Mouse (Mus musculus) frontal cortex, postnatal 14 days (tissue): ENCODE data around the gene Dlgap1.

Experiments
- DNase-seq, 2 experiments: peaks; one replicate each; pipeline ENCODE4 v3.0.0; 2022; ENCODE audit warnings: low spot score in 2 of 2

The Dlgap1 gene

GRCm38 (mm10) chr17:70341920-70342319 lies 373.0 kb downstream of the Dlgap1 start:
- peak in 1 of 2 experiments; percentile 41 for DNase-seq

GRCm38 (mm10) chr17:70347403-70347802 lies 378.5 kb downstream of the Dlgap1 start:
- DNase-seq, result no peak

DNA sequence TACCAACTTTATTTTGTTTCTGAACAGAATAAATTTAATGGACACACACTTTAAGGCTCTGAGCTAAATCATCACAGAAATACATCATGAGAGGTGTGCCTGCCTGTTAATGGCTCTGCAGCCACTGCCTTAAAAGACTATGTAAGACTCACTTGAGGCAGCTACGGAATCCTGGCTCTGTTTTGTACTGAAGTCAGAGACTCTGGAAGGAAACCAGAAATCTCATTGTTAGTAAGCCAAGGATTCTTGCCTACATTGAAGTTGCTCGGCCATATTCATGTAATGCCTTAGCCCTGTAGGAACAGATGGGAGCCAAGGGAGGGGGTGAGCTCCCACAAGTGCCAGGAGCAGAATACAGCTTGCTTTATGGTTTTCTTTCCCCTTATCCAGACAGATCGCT lies 394.7 kb downstream of the Dlgap1 start:
- DNase-seq, result peak; percentile 36 to 39

DNA sequence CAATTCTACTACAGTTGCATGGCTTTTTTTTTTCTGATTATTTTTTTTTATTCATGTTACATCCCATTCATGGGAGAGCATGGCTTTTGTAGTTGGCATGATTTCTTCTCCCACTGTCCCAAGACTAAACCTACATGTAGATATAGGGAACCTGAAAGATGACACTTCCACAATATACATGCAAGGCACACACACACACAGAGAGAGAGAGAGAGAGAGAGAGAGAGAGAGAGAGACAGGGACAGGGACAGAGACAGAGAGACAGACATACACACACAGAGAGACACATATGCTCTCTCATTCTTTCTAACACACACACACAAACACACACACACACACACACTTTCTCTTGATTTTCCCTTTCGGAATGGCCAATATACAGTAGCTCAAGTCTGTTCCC lies 395.1 kb downstream of the Dlgap1 start:
- DNase-seq, result no peak

GRCm38 (mm10) chr17:70369124-70369523 lies 400.3 kb downstream of the Dlgap1 start:
- DNase-seq, result no peak

- DNase-seq, result no peak
These were observed 408.1 kb downstream of the Dlgap1 start for GRCm38 (mm10) chr17:70377020-70377419.

GRCm38 (mm10) chr17:70388447-70388846 lies 419.6 kb downstream of the Dlgap1 start:
- no peak for DNase-seq

GRCm38 (mm10) chr17:70397220-70397619 lies 428.3 kb downstream of the Dlgap1 start:
- DNase-seq, result no peak

- no peak for DNase-seq
These were observed 428.8 kb downstream of the Dlgap1 start for GRCm38 (mm10) chr17:70397708-70398107.

- DNase-seq, result no peak
These were observed 433.0 kb downstream of the Dlgap1 start for GRCm38 (mm10) chr17:70401909-70402308.

DNA sequence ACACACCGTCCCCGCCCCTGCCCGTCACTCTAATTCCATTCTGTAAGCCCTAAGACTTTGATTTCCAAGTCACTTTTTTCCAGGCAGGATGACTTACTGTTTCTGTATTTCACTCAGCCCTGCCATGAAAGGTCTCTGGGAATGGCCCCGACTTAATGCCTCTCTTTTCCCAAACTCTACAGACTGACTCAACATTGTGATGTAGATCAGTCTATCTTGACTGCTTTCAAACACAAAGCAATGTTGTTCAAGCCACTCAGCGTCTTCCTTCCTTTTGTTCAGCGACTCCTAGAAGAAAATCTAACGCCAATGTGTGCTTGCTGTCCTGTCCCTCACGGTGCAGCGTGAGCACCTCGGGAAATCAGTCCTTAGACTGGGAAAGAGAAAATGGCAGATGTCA lies 434.9 kb downstream of the Dlgap1 start:
- DNase-seq, result no peak

DNA sequence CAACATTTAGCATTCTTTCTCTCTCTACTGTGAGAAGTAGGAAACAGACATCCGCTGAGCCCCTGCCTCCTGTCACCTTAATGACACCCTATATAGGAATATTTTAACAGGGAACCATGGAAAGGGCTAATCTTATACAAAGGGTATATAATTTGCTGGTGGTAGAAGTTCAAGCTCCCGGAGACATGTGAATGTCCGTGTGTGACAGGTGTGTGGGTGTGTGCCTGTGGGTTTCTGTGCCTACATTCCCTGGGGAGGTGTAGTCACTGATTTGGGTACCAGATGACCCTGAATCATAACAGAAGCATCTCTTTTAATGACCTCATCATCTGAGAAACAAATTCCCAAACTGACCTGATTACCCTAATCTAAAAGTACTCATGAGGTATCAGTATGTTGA lies 445.3 kb downstream of the Dlgap1 start:
- no peak for DNase-seq

DNA sequence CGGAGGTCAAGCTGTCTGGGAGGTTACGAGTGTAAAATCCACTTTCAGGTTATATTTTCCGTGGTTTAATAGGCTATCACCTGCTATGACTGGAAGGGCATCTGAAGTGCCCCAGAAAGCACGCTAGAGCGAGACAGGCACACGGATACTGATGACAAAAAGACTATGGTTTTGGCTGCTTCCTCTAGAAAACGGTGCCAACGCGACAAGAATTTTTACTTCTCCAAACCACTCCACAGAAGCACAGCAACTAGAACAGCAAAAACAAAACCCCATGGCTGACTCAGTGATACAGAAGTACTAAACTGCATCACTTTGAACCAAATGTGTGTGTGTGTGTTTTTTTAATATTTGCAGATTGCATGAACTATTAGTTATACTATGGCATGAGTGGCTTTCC lies 459.0 kb downstream of the Dlgap1 start:
- DNase-seq, result no peak

DNA sequence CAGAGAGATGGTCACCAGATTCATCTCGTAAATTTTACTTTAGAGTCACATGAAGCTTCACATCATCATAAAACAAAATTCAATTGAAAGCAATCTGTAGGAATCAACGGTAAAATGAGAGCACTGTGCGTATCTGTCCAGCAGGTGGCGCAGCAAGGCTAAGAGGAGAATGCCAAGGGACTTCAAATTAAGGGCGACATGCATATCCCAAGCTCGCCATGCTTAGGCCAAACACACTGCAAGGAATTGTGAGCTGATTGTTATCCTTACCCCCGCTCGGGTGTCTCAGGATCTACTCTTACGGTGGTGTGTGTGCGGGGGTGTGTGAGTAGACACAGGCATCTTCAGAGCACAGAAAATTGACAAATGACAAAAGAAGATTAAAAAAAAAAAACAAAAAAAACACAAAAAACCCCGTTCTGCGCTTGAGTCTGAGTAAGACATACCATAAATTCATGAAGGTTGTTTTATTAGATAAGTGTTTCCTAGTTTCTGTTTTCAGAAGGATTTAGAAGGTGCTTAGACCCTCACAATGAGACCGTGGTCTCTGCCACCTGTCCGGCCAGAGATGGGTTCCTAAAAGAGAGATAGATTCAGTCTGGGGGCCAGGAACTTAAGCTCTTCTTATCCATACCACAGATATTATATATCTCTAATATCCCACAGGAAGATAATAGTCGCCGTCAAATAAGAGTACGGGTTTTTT lies 461.0 kb downstream of the Dlgap1 start:
- peak; percentile 69 to 82 for DNase-seq

- peak in 1 of 2 experiments; percentile 65 for DNase-seq
These were observed 461.5 kb downstream of the Dlgap1 start for GRCm38 (mm10) chr17:70430452-70430787.

DNA sequence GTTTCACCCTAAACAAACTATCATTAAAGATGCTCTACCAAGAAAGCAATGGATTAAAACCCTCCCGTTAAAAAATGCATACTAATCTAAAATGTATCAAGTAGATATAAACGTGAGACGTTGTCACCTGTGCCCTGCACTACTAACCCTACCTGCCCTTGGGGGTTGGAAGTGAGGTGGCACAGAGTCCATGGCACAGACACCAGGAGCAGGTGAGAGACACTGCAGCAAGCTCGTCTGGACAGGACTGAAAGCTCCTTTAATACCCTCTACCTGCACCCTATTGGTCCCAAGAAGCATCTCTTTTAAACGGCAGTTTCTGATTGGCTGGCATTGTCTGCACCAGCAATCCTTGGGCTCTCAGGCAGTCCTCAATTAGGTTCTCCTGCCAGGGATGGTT lies 464.0 kb downstream of the Dlgap1 start:
- no peak for DNase-seq

DNA sequence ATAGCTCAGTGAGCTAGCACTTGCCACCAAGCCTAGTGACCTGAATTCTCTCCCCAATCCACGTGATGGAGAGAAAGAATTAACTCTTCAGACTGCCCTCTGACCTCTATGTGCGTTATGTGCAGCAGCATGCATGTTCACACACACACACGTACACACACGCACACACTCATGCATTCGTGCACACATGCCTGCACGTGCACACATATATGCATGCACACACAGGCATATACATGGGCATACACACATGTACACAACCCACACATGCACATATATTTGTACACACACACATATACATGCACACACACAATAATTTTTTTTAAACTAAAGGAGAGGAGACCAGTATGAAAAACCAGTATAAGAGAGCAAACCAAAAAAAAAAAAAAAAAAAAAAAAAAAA lies 465.7 kb downstream of the Dlgap1 start:
- DNase-seq, result no peak

DNA sequence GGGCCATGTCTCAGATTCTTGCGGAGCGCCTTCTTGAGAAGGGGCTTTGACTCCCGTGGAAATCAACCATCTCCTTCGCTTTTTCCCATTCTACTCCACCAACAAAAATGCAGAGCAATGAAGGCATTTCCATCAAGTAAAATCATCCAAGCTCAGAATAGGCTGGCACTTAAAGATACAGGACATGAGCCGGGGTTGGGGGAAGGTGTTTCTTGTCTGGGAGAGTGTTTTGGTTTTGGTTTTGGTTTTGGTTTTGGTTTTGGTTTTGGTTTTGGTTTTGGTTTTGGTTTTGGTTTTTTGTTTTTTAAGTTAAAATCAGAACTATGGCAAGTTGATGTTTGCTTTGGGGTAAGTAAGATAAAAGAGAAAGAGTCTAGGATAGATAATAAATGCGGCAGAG lies 466.7 kb downstream of the Dlgap1 start:
- no peak for DNase-seq

GRCm38 (mm10) chr17:70437229-70437628 lies 468.4 kb downstream of the Dlgap1 start:
- DNase-seq, result no peak

- peak in 1 of 2 experiments; percentile 32 for DNase-seq
These were observed 474.1 kb downstream of the Dlgap1 start for GRCm38 (mm10) chr17:70442976-70443375.

GRCm38 (mm10) chr17:70446451-70446850 lies 477.6 kb downstream of the Dlgap1 start:
- peak in 1 of 2 experiments; percentile 43 for DNase-seq

DNA sequence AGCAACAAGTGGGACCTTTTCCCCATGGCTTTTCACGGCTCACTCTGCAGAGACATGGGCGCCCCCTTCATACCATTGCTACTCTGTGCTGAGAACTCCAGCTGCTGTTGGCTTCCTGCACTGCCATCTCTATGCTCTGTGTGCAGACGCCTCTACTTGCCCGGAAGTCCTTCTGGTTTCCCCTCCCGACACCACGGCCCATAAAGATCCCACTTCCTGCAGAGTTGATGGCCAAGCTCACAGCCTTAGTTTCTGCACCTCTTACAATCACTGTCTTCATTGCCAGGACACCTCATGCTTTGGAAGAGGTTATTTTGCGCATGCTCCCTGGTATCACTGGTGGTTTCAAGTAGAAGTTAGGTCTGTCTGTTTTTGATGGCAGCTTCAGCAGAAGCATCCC lies 486.2 kb downstream of the Dlgap1 start:
- DNase-seq, result no peak

DNA sequence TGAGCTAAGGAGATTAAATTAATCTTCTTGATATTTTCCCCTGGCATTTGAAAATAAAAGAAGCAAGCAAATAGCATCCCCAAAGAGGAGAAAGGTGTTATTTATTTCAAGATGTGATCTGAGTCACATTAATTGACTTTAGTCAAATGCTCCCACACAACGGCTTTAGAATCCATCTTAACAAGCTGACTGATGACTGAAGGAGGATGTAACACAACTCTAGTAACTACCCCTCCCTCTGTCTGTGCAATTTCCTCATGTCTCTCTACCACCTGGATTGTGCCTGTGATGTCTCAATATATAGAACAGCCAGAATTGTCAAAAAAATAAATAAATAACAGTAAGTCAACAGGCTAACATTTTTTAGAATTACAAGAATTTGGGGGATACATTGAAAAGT lies 488.2 kb downstream of the Dlgap1 start:
- no peak for DNase-seq

DNA sequence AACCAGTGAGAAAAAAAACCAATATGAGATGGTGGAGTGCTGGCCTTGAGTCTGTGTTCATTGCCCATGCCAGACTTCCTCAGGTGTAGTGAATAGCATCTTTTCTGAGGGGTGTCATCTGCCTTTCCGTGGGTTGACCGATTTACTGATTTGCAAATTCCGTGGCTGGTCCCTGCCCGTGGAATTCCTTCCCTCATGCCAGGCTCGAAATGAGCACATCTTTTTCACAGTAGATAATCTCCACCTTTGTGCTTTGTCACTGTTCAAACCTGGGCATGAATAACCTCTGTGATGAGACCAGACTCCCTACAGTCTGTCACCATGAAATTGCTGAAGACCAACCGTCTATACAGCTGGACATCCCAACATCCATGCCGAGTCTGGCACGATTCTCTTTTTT lies 493.4 kb downstream of the Dlgap1 start:
- DNase-seq, result no peak
